Mouse (Mus musculus) neural tube, embryonic 10.5 days (tissue): ENCODE measurements around the gene Dgka.
"Not testable (repeated sequence)": the region's sequence is repeated elsewhere in the genome, so short reads cannot be mapped to it uniquely, and the experiment has no call there.

Experiments used
- DNase-seq: peaks from one replicate; pipeline ENCODE4 v3.0.0-alpha.2; 2017; ENCODE audit warnings: low spot score; ENCODE audit errors: extremely low spot score

Dgka gene

DNA sequence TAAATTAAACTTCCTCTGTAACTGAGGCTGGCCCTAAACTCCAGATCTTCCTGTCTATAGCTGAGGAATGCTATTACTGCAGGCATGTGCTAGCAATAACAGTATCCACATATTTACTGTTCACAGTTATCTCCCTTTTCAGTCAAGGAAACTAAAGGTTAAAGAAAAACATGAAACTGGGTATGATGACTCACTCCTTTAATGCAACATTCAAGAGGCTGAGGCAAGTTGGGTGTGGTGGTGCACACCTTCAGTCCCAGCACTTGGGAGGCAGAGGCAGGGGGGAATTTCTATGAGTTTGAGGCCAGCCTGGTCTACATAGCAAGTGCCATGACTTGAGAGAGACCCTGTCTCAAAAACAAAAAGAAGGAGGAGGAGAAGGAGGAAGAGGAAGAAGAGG lies 12.7 kb downstream of the Dgka start:
- DNase-seq, result no peak

GRCm38 (mm10) chr10:128731002-128731433 lies 13.6 kb downstream of the Dgka start:
- DNase-seq, result peak; percentile 60

DNA sequence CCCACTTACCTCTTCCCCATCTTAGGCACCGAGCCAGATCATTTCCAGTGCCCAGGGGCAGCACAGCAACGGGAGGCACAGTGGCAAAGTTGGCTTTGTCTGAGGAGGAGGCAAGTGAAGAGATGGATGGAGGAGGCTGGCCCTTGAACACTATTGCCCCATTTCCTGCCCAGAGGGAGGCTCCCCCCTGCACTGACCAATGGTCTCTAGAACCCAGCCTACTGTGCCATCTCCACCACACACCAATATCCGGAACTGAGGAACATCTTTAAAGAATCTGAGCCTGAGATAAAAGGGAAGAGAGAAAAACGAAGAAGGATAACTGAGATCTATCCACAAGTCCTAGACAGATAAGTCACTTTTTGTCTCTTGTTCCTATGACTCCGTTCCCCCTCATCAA lies 16.6 kb downstream of the Dgka start:
- DNase-seq, result no peak

DNA sequence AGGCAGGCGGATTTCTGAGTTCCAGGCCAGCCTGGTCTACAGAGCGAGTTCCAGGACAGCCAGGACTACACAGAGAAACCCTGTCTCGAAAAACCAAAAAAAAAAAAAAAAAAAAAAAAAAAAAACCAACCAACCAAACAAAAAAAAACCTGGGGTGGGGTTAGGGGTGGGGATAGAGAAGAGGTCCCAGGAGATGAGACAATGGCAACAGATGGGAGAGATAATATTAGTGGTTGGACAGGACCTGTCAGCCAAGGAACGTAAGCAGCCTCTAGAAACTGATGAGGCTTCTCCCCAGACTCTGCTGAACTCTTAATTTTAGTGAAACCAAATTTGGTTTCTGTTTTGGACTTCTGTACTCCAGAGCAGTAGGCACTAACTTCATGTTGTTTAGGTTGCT lies 19.2 kb downstream of the Dgka start:
- not testable (repeated sequence) for DNase-seq

DNA sequence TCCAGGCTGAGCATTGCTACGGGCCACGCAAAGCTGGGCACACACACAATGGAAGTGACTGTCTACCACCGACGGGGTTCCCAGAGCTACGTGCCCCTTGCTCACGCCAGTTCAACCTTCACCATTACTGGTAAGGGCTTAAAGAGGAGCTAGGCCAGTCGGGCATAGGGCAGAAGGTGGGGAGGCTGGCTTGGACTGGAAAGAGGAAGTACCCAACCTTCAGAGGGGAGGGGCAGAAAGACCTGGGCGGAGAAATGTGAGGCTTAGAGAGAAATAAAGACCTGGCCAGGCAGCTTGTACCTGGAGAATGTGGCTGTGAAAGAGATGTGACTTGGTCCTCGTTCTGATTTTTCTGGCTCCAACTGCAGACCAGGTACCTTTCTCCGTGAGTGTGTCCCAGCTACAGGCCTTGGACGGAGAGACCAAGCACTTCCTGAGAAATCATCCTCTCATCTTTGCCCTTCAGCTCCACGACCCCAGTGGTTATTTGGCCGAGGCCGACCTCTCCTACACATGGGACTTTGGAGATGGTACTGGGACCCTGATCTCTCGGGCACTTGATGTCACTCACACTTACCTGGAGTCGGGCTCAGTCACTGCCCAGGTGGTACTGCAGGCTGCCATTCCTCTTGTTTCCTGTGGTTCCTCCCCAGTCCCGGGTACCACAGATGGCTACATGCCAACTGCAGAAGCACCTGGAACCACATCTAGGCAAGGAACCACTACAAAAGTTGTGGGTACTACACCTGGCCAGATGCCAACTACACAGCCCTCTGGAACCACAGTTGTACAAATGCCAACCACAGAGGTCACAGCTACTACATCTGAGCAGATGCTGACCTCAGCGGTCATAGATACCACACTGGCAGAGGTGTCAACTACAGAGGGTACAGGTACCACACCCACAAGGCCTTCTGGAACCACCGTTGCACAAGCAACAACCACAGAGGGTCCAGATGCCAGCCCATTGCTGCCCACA lies 28.8 kb downstream of the Dgka start:
- DNase-seq, result no peak

DNA sequence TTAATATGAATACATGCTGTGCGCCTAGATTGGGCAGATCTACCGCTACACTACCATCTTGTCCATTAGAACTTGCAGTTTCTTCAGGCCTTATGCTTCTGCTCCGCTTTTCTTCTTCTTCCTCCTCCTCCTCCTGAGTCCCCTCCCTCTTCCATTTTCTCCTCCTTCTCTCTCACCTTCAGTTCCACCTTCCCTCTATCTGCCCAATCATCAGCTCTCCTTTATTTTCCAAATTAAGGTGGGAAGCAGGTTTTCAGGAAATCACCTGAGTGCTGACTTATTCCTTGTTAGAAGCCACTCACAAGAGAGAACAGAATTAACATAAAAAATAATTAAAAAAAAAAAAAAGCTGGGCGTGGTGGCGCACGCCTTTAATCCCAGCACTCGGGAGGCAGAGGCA lies 33.3 kb downstream of the Dgka start:
- DNase-seq, result not testable (repeated sequence)

- DNase-seq, result no peak
Measured at GRCm38 (mm10) chr10:128705317-128705693, 39.4 kb downstream of the Dgka start.

GRCm38 (mm10) chr10:128704491-128705316 lies 40.0 kb downstream of the Dgka start, which contains the start of gene Cdk2:
Gene Cdk2, minus strand, starts transcription at chr10:128705031.
- peak; percentile 94 for DNase-seq

DNA sequence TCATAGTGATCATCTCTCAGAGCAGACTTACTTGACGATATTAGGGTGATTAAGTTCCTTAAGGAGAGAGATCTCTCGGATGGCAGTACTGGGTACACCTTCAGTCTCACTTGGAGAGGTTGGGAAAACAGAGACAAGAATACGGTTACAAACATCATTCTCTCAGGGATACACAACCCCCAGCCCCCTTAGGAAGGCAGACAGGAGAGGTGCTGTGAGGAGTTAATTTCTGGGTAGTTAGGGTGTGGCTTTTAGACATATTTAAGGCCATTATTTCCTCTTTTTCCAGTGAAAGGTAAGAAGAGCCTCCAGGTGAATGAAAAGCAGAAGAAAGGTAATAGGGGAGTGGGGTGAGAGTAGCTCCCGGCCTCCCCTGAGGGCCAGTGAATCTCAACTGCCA lies 40.8 kb downstream of the Dgka start, which contains the start of gene Pmel:
Gene Pmel (plus strand): TSS at position 301 of the 400 bp plus-strand sequence.
- DNase-seq, result no peak

DNA sequence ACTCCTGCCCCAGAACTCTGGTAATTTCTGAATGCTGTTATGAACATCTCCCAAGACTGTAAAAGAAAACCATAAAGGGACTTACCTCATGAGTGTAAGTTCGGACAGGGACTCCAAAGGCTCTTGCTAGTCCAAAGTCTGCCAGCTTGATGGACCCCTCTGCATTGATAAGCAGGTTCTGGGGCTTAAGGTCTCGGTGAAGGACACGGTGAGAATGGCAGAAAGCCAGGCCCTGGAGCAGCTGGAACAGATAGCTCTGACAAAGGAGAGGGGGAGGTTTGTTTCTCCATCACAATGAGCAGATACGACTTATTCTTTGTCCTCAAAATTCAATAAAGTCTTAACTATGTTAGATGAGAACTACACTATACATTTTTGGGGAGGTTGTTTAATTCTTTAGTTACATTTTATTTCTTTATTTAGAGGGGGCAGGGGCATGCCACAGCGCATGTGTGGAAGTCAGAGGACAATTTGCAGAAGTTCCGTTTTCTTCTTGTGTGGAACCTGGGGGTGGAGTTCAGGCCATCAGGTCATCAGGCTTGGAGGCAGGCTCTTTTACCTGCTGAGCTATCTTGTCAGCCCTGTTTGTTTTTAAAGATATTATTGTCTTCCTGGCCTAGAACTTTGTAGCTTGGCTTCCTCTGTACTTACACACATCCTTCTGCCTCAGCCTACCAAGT lies 42.2 kb downstream of the Dgka start:
- no peak for DNase-seq

- no peak for DNase-seq
Measured at GRCm38 (mm10) chr10:128700712-128701111, 43.9 kb downstream of the Dgka start.

DNA sequence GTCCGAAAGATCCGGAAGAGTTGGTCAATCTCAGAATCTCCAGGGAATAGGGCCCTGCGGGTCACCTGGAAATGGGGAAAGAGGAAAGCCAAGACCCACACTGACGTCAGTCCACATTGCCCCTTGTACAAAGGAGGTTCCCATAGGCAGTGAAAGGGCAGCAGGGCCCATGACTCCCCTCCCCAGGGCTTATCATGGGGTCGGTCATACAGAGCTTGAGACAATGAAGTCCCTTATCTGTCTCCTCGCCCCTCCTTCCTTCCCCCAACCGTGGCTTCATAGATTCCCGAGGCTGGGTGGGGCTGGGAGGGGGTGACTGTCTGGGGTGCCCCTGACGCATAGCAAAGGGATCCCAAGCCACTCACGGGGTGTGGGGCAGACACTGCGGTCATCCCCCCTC lies 45.0 kb downstream of the Dgka start:
- DNase-seq, result no peak

GRCm38 (mm10) chr10:128699006-128699405 lies 45.6 kb downstream of the Dgka start:
- DNase-seq, result no peak

DNA sequence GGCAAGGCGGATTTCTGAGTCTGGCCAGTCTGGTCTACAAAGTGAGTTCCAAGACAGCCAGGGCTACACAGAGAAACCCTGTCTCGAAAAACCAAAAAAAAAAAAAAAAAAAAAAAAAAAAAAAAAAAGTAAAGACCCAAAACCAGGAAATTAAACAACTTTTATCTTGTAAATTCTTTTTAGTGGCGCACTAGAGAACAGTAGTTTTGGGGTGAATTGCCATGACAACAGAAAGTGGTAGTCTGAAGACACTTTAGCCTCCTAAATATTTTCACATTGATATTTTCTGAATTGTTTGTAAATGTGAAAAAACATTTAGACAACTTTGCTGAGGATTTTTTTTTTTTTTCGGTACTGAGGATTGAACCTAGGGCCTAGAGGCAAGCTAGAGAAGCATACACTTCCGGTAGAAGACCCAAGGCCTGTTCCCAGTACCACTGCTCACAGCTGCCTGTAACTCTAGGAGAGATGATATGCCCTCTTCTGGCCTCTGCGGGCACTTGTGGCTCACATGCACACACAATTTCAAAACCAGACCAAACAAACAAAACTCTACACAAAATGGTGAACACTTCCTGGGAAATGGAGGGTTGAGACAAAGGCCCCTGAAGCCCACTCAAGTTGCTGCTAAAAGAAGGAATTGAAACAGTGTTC lies 47.5 kb downstream of the Dgka start:
- no peak for DNase-seq

DNA sequence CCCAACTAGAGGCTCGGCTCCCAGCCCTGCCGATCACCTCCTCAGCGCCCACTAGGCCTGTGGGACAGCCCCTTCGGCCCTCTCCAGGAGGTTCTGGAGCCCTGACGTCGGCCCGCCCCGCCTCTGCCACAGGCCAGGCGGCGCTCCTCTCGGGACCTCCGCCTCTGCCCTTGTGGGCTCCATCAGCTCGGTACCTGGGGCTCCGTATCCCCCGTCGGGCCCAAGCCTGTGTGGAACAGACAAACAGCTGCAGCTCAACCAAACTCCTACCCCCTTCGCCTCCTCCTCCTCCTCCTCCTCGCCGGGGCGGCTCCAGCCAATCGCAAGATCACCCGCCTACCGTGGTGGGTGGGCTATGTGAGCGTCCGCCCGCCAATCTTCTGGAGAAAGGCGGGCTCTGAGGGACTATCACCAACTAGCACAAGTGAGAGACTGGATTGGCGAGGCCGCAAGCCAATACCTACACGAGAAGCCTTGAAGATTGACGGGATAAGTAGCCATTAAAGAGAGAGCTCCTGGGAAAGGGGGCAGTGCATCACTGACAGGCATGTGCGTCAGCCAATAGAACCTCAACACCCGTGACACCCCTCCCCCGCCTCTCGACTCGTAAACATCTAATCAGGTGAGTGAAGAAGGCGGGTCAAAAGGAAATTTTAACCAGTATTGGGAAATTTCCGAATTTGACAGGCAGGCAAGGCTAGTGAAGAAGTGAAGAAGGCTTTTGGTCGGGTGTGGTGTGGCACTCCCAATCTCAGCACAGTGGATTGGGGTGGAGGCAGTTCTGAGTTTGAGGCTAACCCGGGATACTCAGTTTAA lies 48.5 kb downstream of the Dgka start, which contains the start of gene Rab5b:
Gene Rab5b (minus strand): TSS at position 273 of the 816 bp plus-strand sequence.
- DNase-seq, result peak; percentile 98

GRCm38 (mm10) chr10:128695411-128695991 lies 49.2 kb downstream of the Dgka start:
- DNase-seq, result no peak

- DNase-seq, result no peak
Measured at GRCm38 (mm10) chr10:128674469-128675008, 70.1 kb downstream of the Dgka start.

DNA sequence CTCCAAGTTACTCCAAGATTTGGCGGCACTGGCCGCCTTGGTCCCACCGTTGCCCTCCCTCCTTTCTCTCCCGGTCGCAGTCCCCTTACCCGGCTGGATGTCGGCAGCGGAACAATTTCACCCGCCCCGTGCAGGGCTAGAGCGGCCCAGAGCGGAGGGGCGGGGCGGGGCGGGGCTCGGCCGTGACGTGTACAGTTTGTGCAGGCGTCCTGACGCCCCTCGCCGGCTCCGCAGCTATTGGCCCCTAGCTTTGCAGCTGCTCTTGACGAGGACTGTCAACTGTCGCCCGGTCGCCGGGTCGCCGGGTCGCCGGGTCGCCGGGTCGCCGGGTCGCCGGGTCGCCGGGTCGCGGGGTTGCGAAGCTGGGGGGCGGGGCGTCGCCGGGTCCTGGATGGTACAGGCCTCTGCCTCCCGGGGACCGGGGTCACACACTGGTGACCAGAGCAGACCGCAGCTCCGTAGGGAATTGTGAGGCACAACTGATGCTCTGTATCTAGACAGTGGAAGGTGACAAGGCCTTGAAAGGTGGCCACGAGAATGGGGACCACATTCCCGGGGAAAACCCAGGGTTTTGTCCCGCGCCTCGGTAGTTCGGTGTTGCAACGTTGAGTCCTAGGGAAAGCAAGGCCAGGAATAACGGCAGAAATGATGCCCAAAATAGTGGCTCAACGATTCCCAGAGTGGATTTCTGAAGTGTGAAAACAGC lies 70.7 kb downstream of the Dgka start, which contains the start of gene Suox:
Gene Suox (minus strand): TSS at position 311 of the 706 bp plus-strand sequence.
- DNase-seq, result peak; percentile 93

DNA sequence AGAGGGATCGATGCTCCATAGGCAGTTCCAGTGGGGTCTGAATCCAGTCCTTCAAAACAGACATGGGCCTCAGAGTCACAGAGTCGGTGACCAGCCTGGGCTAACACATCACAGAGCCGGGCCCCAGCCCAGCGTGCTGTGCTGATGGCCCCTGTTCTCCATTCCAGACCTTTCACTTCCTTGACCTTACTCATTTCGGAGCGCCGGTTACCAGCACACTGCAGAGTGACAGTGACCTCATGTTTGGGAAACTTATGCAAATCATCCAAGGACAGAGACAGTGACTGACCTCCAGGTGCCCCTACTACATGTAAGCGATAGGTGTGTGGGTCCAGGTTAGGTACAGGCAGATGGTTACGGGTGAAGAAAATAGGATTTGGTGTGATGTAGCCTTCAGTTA lies 73.5 kb downstream of the Dgka start:
- DNase-seq, result no peak
